ENCODE assay signal across 8 mouse cellular contexts in genomic region chr8:124070363-124071324, GRCm38 (mm10). TPM values are rescaled to one million over a fixed set of nuclear protein-coding genes. Genes with fewer than 3 reads are reported as not detected.
A peak's percentile ranks its signal among the peaks of the same experiment; 100 is the strongest.
DNase-seq lines count a peak whose midpoint lies in the region; ATAC-seq lines count a peak whose summit lies in the region.

No protein-coding gene starts in this region.

- H3K27me3 ChIP-seq in limb, embryonic 10.5 days (ENCODE audit: low read depth, poor library complexity, severe bottlenecking): no peaks in the 10 kb centered on the region
- H3K27me3 ChIP-seq in liver, embryonic 12.5 days (replicated peaks): 0 out of 2 replicates have a peak, but pooled peaks cover 15% of the 10 kb centered on the region

- no peaks in the 10 kb centered on the region for H3K9me3 ChIP-seq in limb, embryonic 10.5 days (replicated peaks)
- H3K9me3 ChIP-seq in liver, embryonic 12.5 days (replicated peaks): no peaks in the 10 kb centered on the region

- no peak overlapping the region for H3K9ac ChIP-seq in liver, embryonic 12.5 days

- H3K27ac ChIP-seq in limb, embryonic 10.5 days: peak overlapping the region; percentile 23; the same call in 1 of the 2 replicates
- no peak overlapping the region for H3K27ac ChIP-seq in liver, embryonic 12.5 days

- no peak overlapping the region for H3K4me2 ChIP-seq in liver, embryonic 12.5 days

- 39% methylated on average over 18 of the region's 18 CpGs for WGBS in limb, embryonic 10.5 days
- WGBS in liver, embryonic 12.5 days (ENCODE audit: insufficient replicate concordance): 42% methylated on average over 18 of the region's 18 CpGs

- H3K4me3 ChIP-seq in limb, embryonic 10.5 days: no peak overlapping the region
- H3K4me3 ChIP-seq in liver, embryonic 12.5 days: no peak overlapping the region

- no peak for ATAC-seq in liver, embryonic 12.5 days

- H3K4me1 ChIP-seq in limb, embryonic 10.5 days: peaks cover 35% of the 10 kb centered on the region
- no peaks in the 10 kb centered on the region for H3K4me1 ChIP-seq in liver, embryonic 12.5 days

- H3K36me3 ChIP-seq in limb, embryonic 10.5 days: no peaks in the 10 kb centered on the region
- H3K36me3 ChIP-seq in liver, embryonic 12.5 days: no peaks in the 10 kb centered on the region

- DNase-seq in layer of hippocampus, adult 11-12 months (ENCODE audit: low spot score): peak; percentile 23
- no peak for DNase-seq in layer of hippocampus, adult 9-10 months (ENCODE audit: low spot score)
- DNase-seq in embryo, embryonic 11 days: peak; percentile 51
- DNase-seq in frontal cortex, postnatal 36 days (ENCODE audit: low spot score in 2 of 2): peak; percentile 30 to 50
- peak; percentile 48 for DNase-seq in limb, embryonic 10.5 days (ENCODE audit: low spot score)
- DNase-seq in retina, postnatal 1 day: peak; percentile 66
- DNase-seq in T-cell, adult 2 months (ENCODE audit: low spot score): no peak

RNA-seq across cellular contexts. Expression of gene Urb2, which starts 49.3 kb away (rescaled TPM):
- 8.4 and 8.9 TPM in 2 replicates for polyA plus RNA-seq in limb, embryonic 10.5 days (2016; fragmentation: Nextera tagmentation; extraction: Ambion mirVana)
- 5.9 and 7.2 TPM in 2 replicates for polyA plus RNA-seq in liver, embryonic 12.5 days (2016; fragmentation: Nextera tagmentation; extraction: Ambion mirVana)

RNA-seq across cellular contexts. Expression of gene Taf5l, which starts 49.4 kb away (rescaled TPM):
- 49.7 and 52.8 TPM in 2 replicates for polyA plus RNA-seq in limb, embryonic 10.5 days (2016; fragmentation: Nextera tagmentation; extraction: Ambion mirVana)
- polyA plus RNA-seq in liver, embryonic 12.5 days (2016; fragmentation: Nextera tagmentation; extraction: Ambion mirVana): 47.2 and 48.0 TPM in 2 replicates

Comparison
In these comparisons a context has a peak if more than half of its experiments do, and no peak if none do; other contexts are left out.
1. DNase-seq: peak in layer of hippocampus, adult 11-12 months (single experiment), embryo, embryonic 11 days (single experiment), frontal cortex, postnatal 36 days (2 of 2), limb, embryonic 10.5 days (single experiment) and retina, postnatal 1 day (single experiment); none in layer of hippocampus, adult 9-10 months (single experiment) and T-cell, adult 2 months (single experiment).